Mouse (Mus musculus) liver, postnatal 0 days (tissue): ENCODE results near the gene Bpifa1. TPM values are rescaled to one million over a fixed set of nuclear protein-coding genes. Genes with fewer than 3 reads are reported as not detected.

Experiments
- ATAC-seq: fragments of 200-750 bp; cut with Nextera tagmentation; 2 replicates; pipeline ENCODE4 v1.8.0; 2017; ENCODE audit warnings: mild to moderate bottlenecking, moderate library complexity
- DNase-seq: peaks from one replicate; pipeline ENCODE4 v3.0.0-alpha.2; 2016
- H3K27ac ChIP-seq: fragments of 300-500 bp; sonication (generic); 2 replicates; pipeline ENCODE4 v1.5.1; 2014; ENCODE audit warnings: antibody characterized with exemption, moderate library complexity, mild to moderate bottlenecking, low read depth
- H3K27me3 ChIP-seq: fragments of 300-500 bp; sonication (generic); 2 replicates; pipeline ENCODE4 v1.6.1; 2014; ENCODE audit warnings: low read length, control low read depth, mixed read lengths; ENCODE audit not compliant: insufficient read depth
- H3K36me3 ChIP-seq: fragments of 300-500 bp; sonication (generic); replicated peaks from 2 replicates; pipeline ENCODE4 v1.6.1; 2014; ENCODE audit warnings: mild to moderate bottlenecking, control low read depth, low read length, moderate library complexity, mixed read lengths; ENCODE audit not compliant: insufficient read depth
- H3K4me1 ChIP-seq: fragments of 300-500 bp; sonication (generic); 2 replicates; pipeline ENCODE4 v1.6.1; 2014; ENCODE audit warnings: antibody characterized with exemption, mild to moderate bottlenecking, control low read depth; ENCODE audit not compliant: insufficient read depth
- H3K4me2 ChIP-seq: fragments of 300-500 bp; sonication (generic); 2 replicates; pipeline ENCODE4 v1.6.1; 2014; ENCODE audit warnings: low read depth, mild to moderate bottlenecking, low read length, moderate library complexity, mixed read lengths
- H3K4me3 ChIP-seq: fragments of 300-500 bp; sonication (generic); 2 replicates; pipeline ENCODE4 v1.5.1; 2014; ENCODE audit warnings: low read depth, low read length
- H3K9ac ChIP-seq: fragments of 300-500 bp; sonication (generic); replicated peaks from 2 replicates; pipeline ENCODE4 v1.6.1; 2014; ENCODE audit warnings: mild to moderate bottlenecking, moderate library complexity
- H3K9me3 ChIP-seq: fragments of 300-500 bp; sonication (generic); 2 replicates; pipeline ENCODE4 v1.6.1; 2016; ENCODE audit warnings: mild to moderate bottlenecking, control low read depth, low read length, mixed read lengths
- CTCF ChIP-seq: sonication (generic); IDR thresholded peaks from 2 replicates; pipeline ENCODE4 v1.5.1; 2016; ENCODE audit warnings: antibody characterized with exemption, low read depth
- EP300 ChIP-seq: IDR thresholded peaks from 2 replicates; pipeline ENCODE4 v1.6.1; 2016; ENCODE audit warnings: antibody characterized with exemption, low read depth, mild to moderate bottlenecking
- WGBS: fragments of 180-500 bp; shearing (Covaris S2); extraction: QIAGEN DNeasy Blood & Tissue Kit; methylation state at CpG from one replicate; pipeline ENCODE4 v1.1.7; 2014; ENCODE audit not compliant: insufficient replicate concordance; 5-methylcytosine and 5-hydroxymethylcytosine counted together
- polyA plus RNA-seq: library from polyadenylated mRNA; unstranded; fragments of >200 nt; fragmentation: Nextera tagmentation; extraction: Ambion mirVana; gene quantifications from 2 replicates; pipeline ENCODE4 v1.2.1, GENCODE M21; 2015

Bpifa1 gene
- polyA plus RNA-seq = 0.13 TPM in 1 of 2 replicates, not detected in the other

DNA sequence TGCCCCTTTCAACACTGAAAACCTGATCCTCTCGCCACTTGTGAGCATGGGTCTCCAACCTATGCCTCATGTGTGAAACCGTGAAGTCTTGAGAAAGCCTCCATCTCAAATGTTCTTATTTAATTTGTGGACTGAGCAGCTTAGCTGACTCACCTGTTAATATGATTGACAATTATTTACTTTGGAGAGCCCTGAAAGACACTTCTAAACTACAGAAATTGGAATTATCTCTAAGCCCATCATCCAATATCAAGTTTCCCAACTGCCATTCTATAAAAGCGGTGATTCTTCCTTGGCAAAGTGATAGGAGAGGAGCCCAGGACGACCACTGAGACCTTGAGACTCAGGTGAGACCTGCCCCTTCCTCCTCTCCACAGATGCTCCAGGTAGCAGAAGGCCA lies at the start of gene Bpifa1:
Bpifa1 (plus strand) TSS at position 301 of the 400 bp plus-strand sequence.
- H3K27me3 ChIP-seq = no peaks in the 10 kb centered on the region
- no peaks in the 10 kb centered on the region for H3K9me3 ChIP-seq
- H3K4me2 ChIP-seq = no peak within 1 kb of the TSS
- no peak for DNase-seq
- 69% methylated on average over 4 of the region's 4 CpGs for WGBS
- no peak within 1 kb of the TSS for H3K4me3 ChIP-seq
- no peak within 1 kb of the TSS for H3K9ac ChIP-seq
- no peaks in the 10 kb centered on the region for H3K36me3 ChIP-seq
- H3K27ac ChIP-seq = no peak within 1 kb of the TSS
- no peaks in the 10 kb centered on the region for H3K4me1 ChIP-seq
- TF ChIP-seq EP300 = no peak
- no peak for TF ChIP-seq CTCF
- ATAC-seq = no peak

GRCm38 (mm10) chr2:154097734-154098133 lies 44.9 kb upstream of the Bpifa1 start:
- ATAC-seq (no peak), DNase-seq (no peak)
- Histone ChIP-seq H3K36me3 (no peaks in the 10 kb centered on the region), H3K9me3 (no peaks in the 10 kb centered on the region), H3K9ac (no peak overlapping the region), H3K4me2 (no peak overlapping the region), H3K4me1 (no peaks in the 10 kb centered on the region), H3K27me3 (no peaks in the 10 kb centered on the region), H3K4me3 (no peak overlapping the region), H3K27ac (no peak overlapping the region)
- 27% methylated on average over 1 of the region's 1 CpGs for WGBS
- TF ChIP-seq EP300 (no peak), CTCF (peak; percentile 47)

- Histone ChIP-seq H3K27me3 (no peaks in the 10 kb centered on the region), H3K36me3 (no peaks in the 10 kb centered on the region), H3K4me2 (no peak overlapping the region), H3K4me3 (no peak overlapping the region), H3K4me1 (no peaks in the 10 kb centered on the region), H3K9me3 (no peaks in the 10 kb centered on the region), H3K9ac (no peak overlapping the region), H3K27ac (no peak overlapping the region)
- ATAC-seq (no peak), DNase-seq (no peak)
- TF ChIP-seq CTCF = no peak
- 75% methylated on average over 3 of the region's 3 CpGs for WGBS
These were observed 25.3 kb upstream of the Bpifa1 start for GRCm38 (mm10) chr2:154117381-154117780.

DNA sequence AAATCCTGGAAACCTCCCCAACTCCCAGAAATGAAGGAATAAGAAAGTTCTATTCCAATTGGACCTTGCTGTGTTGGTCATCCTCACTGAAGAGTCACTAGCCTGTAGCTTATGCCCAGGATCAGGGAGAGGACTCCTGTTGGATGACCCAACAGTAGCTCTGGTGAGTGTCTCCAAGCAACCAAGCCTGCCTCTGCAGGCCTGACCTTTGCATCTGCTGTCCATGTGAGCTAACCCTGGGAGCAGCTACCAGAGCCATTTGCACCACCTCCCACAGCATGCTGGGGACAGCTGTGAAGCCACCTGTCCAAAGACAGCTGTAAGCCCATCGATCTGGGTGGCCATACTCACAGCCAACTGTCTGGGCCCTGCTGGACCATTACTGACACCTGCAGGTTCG lies 12.6 kb upstream of the Bpifa1 start, which contains the start of gene Bpifa3:
Bpifa3 (plus strand) TSS at position 217 of the 400 bp plus-strand sequence.
- Histone ChIP-seq H3K27ac (no peak within 1 kb of the TSS), H3K4me1 (no peaks in the 10 kb centered on the region), H3K9me3 (no peaks in the 10 kb centered on the region), H3K36me3 (no peaks in the 10 kb centered on the region), H3K4me3 (no peak within 1 kb of the TSS), H3K9ac (no peak within 1 kb of the TSS), H3K4me2 (no peak within 1 kb of the TSS), H3K27me3 (no peaks in the 10 kb centered on the region)
- DNase-seq (peak; percentile 18), ATAC-seq (peak; percentile 76)
- TF ChIP-seq CTCF (no peak), EP300 (no peak)
- WGBS = 53% methylated on average over 2 of the region's 2 CpGs

DNA sequence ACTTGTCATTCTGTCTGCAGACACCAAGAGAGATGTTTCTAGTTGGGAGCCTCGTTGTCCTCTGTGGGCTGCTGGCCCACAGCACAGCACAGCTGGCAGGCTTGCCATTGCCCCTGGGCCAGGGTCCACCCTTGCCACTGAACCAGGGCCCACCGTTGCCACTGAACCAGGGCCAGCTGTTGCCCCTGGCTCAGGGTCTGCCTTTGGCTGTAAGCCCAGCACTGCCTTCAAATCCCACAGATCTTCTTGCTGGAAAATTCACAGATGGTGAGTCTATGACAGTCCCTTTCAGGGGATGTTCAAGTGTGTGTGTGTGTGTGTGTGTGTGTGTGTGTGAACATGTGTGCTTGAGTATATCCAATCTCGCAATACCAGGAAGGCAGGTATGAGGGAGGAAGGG lies 1.1 kb downstream of the Bpifa1 start:
- 67% methylated on average over 3 of the region's 3 CpGs for WGBS
- no peak for DNase-seq

GRCm38 (mm10) chr2:154147496-154147895 lies 4.8 kb downstream of the Bpifa1 start:
- DNase-seq = no peak
- no peak for TF ChIP-seq EP300
- TF ChIP-seq CTCF = no peak
- Histone ChIP-seq H3K36me3 (no peaks in the 10 kb centered on the region), H3K27me3 (no peaks in the 10 kb centered on the region), H3K9me3 (no peaks in the 10 kb centered on the region), H3K27ac (no peak overlapping the region), H3K4me2 (no peak overlapping the region), H3K4me3 (no peak overlapping the region), H3K9ac (no peak overlapping the region), H3K4me1 (no peaks in the 10 kb centered on the region)
- WGBS = 63% methylated on average over 4 of the region's 4 CpGs
- ATAC-seq = no peak

More for the DNA sequence above, 1.1 kb downstream of the Bpifa1 start:
- H3K36me3 ChIP-seq = no peaks in the 10 kb centered on the region
- H3K4me2 ChIP-seq = no peak overlapping the region
- TF ChIP-seq EP300 (no peak), CTCF (no peak)
- H3K27ac ChIP-seq = no peak overlapping the region
- no peak overlapping the region for H3K4me3 ChIP-seq
- H3K4me1 ChIP-seq = no peaks in the 10 kb centered on the region
- H3K9ac ChIP-seq = no peak overlapping the region
- H3K9me3 ChIP-seq = no peaks in the 10 kb centered on the region
- ATAC-seq = no peak
- H3K27me3 ChIP-seq = no peaks in the 10 kb centered on the region

GRCm38 (mm10) chr2:154158433-154158832 lies 15.8 kb downstream of the Bpifa1 start:
- ATAC-seq (no peak), DNase-seq (peak; percentile 31)
- Histone ChIP-seq H3K9me3 (peaks cover 13% of the 10 kb centered on the region; the same call in 1 of the 2 replicates), H3K4me1 (no peaks in the 10 kb centered on the region), H3K36me3 (no peaks in the 10 kb centered on the region), H3K27ac (no peak overlapping the region), H3K4me2 (no peak overlapping the region), H3K4me3 (no peak overlapping the region), H3K27me3 (no peaks in the 10 kb centered on the region), H3K9ac (no peak overlapping the region)
- WGBS = 40% methylated on average over 3 of the region's 3 CpGs
- peak; percentile 67 for TF ChIP-seq CTCF
- TF ChIP-seq EP300 = no peak
